Mouse (Mus musculus) G1E (cell line): ENCODE results near the gene Rap1gap.

Source experiments
- CTCF ChIP-seq: IDR thresholded peaks from 2 replicates; pipeline ENCODE4 v1.5.1; 2012; ENCODE audit warnings: low read depth, low read length, inconsistent platforms, mixed read lengths
- GATA1 ChIP-seq: IDR thresholded peaks from 2 replicates; pipeline ENCODE4 v1.6.1; 2012; ENCODE audit warnings: borderline replicate concordance, low read length, inconsistent platforms, mixed read lengths

- TF ChIP-seq GATA1: no peak
- no peak for TF ChIP-seq CTCF
Observed at GRCm38 (mm10) chr4:137692107-137692902, 27.8 kb downstream of the Rap1gap start.
